Mouse (Mus musculus): ENCODE results near the gene Defa36. TPM values are rescaled to one million over a fixed set of nuclear protein-coding genes. Genes with fewer than 3 reads are reported as not detected.
"Not testable (repeated sequence)": the region's sequence is repeated elsewhere in the genome, so short reads cannot be mapped to it uniquely, and the experiment has no call there.

Defa36 gene
- not detected for polyA plus RNA-seq (2012; fragmentation: generic; extraction: Trizol)

GRCm38 (mm10) chr8:21427111-21427510, at the start of gene Defa36:
Gene Defa36, plus strand, starts transcription at chr8:21427411.
- H3K4me3 ChIP-seq; H3K79me2 ChIP-seq (ENCODE audit: control insufficient read depth, insufficient read depth); H3K4me2 ChIP-seq (ENCODE audit: low read depth): not testable (repeated sequence)

GRCm38 (mm10) chr8:21378215-21378614, 49.0 kb upstream of the Defa36 start, which contains the start of gene Defa2:
Gene Defa2, plus strand, starts transcription at chr8:21378515.
- H3K36me3 ChIP-seq (ENCODE audit: control insufficient read depth, insufficient read depth); H3K27me3 ChIP-seq (ENCODE audit: control insufficient read depth, insufficient read depth, insufficient read length); H3ac ChIP-seq (ENCODE audit: control insufficient read depth, insufficient read length); H3K4me3 ChIP-seq; H3K79me2 ChIP-seq (ENCODE audit: control insufficient read depth, insufficient read depth); H3K4me2 ChIP-seq (ENCODE audit: low read depth): not testable (repeated sequence)

More at GRCm38 (mm10) chr8:21427111-21427510, at the start of gene Defa36:
- not testable (repeated sequence) for H3K27me3 ChIP-seq (ENCODE audit: control insufficient read depth, insufficient read depth, insufficient read length); H3ac ChIP-seq (ENCODE audit: control insufficient read depth, insufficient read length); H3K36me3 ChIP-seq (ENCODE audit: control insufficient read depth, insufficient read depth)

- not testable (repeated sequence) for H3K27me3 ChIP-seq (ENCODE audit: control insufficient read depth, insufficient read depth, insufficient read length); H3ac ChIP-seq (ENCODE audit: control insufficient read depth, insufficient read length)
These were observed 35.7 kb upstream of the Defa36 start, which contains the start of gene Defa33 for GRCm38 (mm10) chr8:21391511-21391910. Gene Defa33, plus strand, starts transcription at chr8:21391811.

GRCm38 (mm10) chr8:21456460-21456859, 29.2 kb downstream of the Defa36 start, which contains the start of gene Gm7849:
Gene Gm7849, minus strand, starts transcription at chr8:21456560.
- H3K36me3 ChIP-seq (ENCODE audit: control insufficient read depth, insufficient read depth); H3K4me2 ChIP-seq (ENCODE audit: low read depth); H3K79me2 ChIP-seq (ENCODE audit: control insufficient read depth, insufficient read depth); H3K27me3 ChIP-seq (ENCODE audit: control insufficient read depth, insufficient read depth, insufficient read length); H3K4me3 ChIP-seq; H3ac ChIP-seq (ENCODE audit: control insufficient read depth, insufficient read length): not testable (repeated sequence)

More at GRCm38 (mm10) chr8:21391511-21391910, 35.7 kb upstream of the Defa36 start, which contains the start of gene Defa33:
- H3K4me3 ChIP-seq; H3K4me2 ChIP-seq (ENCODE audit: low read depth); H3K36me3 ChIP-seq (ENCODE audit: control insufficient read depth, insufficient read depth); H3K79me2 ChIP-seq (ENCODE audit: control insufficient read depth, insufficient read depth): not testable (repeated sequence)

Other genes starting within 250 kb of the Defa36 start
- gene Defa31, start 235.8 kb upstream of the Defa36 start, polyA plus RNA-seq (2012; fragmentation: generic; extraction: Trizol): not detected
- not detected for gene Gm15293, start 225.8 kb upstream of the Defa36 start, polyA plus RNA-seq (2012; fragmentation: generic; extraction: Trizol)
- gene Gm15292, start 177.7 kb upstream of the Defa36 start, polyA plus RNA-seq (2012; fragmentation: generic; extraction: Trizol): not detected
- not detected for gene Defa27, start 111.9 kb upstream of the Defa36 start, polyA plus RNA-seq (2012; fragmentation: generic; extraction: Trizol)
- not detected for gene Defa29, start 100.4 kb upstream of the Defa36 start, polyA plus RNA-seq (2012; fragmentation: generic; extraction: Trizol)
- not detected for gene Defa2, start 48.9 kb upstream of the Defa36 start, polyA plus RNA-seq (2012; fragmentation: generic; extraction: Trizol)
- gene Defa33, start 35.6 kb upstream of the Defa36 start, polyA plus RNA-seq (2012; fragmentation: generic; extraction: Trizol): not detected
- gene Gm7849, start 29.1 kb downstream of the Defa36 start, polyA plus RNA-seq (2012; fragmentation: generic; extraction: Trizol): not detected
- gene Defa20, start 81.8 kb downstream of the Defa36 start, polyA plus RNA-seq (2012; fragmentation: generic; extraction: Trizol): not detected
- gene Defa32, start 101.6 kb downstream of the Defa36 start, polyA plus RNA-seq (2012; fragmentation: generic; extraction: Trizol): not detected
- gene Defa37, start 138.0 kb downstream of the Defa36 start, polyA plus RNA-seq (2012; fragmentation: generic; extraction: Trizol): not detected
- gene Defa28, start 155.6 kb downstream of the Defa36 start, polyA plus RNA-seq (2012; fragmentation: generic; extraction: Trizol): not detected
- not detected for gene Gm7861, start 167.1 kb downstream of the Defa36 start, polyA plus RNA-seq (2012; fragmentation: generic; extraction: Trizol)
- gene Defa26, start 190.8 kb downstream of the Defa36 start, polyA plus RNA-seq (2012; fragmentation: generic; extraction: Trizol): not detected
- gene Defa17, start 228.4 kb downstream of the Defa36 start, polyA plus RNA-seq (2012; fragmentation: generic; extraction: Trizol): not detected
- not detected for gene Defa34, start 238.4 kb downstream of the Defa36 start, polyA plus RNA-seq (2012; fragmentation: generic; extraction: Trizol)